Mouse (Mus musculus): ENCODE results near the gene Slc35d2. TPM values are rescaled to one million over a fixed set of nuclear protein-coding genes. Genes with fewer than 3 reads are reported as not detected.

Gene Slc35d2
- polyA plus RNA-seq (2012; rRNA removed) = 5.6 and 7.7 TPM in 2 replicates

GRCm38 (mm10) chr13:64128858-64129615 is at the start of gene Slc35d2:
Slc35d2 (minus strand) TSS chr13:64129368.

GRCm38 (mm10) chr13:64161548-64161915 is 32.4 kb upstream of the Slc35d2 start, which contains the start of gene Habp4:
Habp4 (plus strand) TSS chr13:64161824.

GRCm38 (mm10) chr13:64153083-64153682 is 24.0 kb upstream of the Slc35d2 start, which contains the start of gene Zfp367:
Zfp367 (minus strand) TSS chr13:64153202.

GRCm38 (mm10) chr13:64089130-64089529 is 40.0 kb downstream of the Slc35d2 start, which contains the start of gene Hsd17b3:
Hsd17b3 (minus strand) TSS chr13:64089230.

Other genes starting within 250 kb of the Slc35d2 start
- 0.17 TPM in 1 of 2 replicates, not detected in the other for gene Hsd17b3, start 40.1 kb downstream of the Slc35d2 start, polyA plus RNA-seq (2012; rRNA removed)
- 0.80 and 2.3 TPM in 2 replicates for gene Zfp367, start 23.8 kb upstream of the Slc35d2 start, polyA plus RNA-seq (2012; rRNA removed)
- gene Habp4, start 32.5 kb upstream of the Slc35d2 start, polyA plus RNA-seq (2012; rRNA removed) = 5.2 and 8.6 TPM in 2 replicates
- gene Cdc14b, start 145.9 kb upstream of the Slc35d2 start, polyA plus RNA-seq (2012; rRNA removed) = 0.51 and 1.7 TPM in 2 replicates
- gene Aaed1, start 183.3 kb upstream of the Slc35d2 start, polyA plus RNA-seq (2012; rRNA removed) = 2.3 and 2.5 TPM in 2 replicates
- gene Ctsl, start 241.5 kb upstream of the Slc35d2 start, polyA plus RNA-seq (2012; rRNA removed) = 25.1 and 25.6 TPM in 2 replicates